Mouse (Mus musculus): ENCODE data around the gene Gins2. TPM values are rescaled to one million over a fixed set of nuclear protein-coding genes. Genes with fewer than 3 reads are reported as not detected.

The Gins2 gene
- 15.1 TPM for polyA plus RNA-seq (2014; fragmentation: Illumina TruSeq; extraction: RNeasy Lipid Tissue Mini Kit (QIAGEN cat#74804); ENCODE audit: low read depth, low replicate concordance)

DNA sequence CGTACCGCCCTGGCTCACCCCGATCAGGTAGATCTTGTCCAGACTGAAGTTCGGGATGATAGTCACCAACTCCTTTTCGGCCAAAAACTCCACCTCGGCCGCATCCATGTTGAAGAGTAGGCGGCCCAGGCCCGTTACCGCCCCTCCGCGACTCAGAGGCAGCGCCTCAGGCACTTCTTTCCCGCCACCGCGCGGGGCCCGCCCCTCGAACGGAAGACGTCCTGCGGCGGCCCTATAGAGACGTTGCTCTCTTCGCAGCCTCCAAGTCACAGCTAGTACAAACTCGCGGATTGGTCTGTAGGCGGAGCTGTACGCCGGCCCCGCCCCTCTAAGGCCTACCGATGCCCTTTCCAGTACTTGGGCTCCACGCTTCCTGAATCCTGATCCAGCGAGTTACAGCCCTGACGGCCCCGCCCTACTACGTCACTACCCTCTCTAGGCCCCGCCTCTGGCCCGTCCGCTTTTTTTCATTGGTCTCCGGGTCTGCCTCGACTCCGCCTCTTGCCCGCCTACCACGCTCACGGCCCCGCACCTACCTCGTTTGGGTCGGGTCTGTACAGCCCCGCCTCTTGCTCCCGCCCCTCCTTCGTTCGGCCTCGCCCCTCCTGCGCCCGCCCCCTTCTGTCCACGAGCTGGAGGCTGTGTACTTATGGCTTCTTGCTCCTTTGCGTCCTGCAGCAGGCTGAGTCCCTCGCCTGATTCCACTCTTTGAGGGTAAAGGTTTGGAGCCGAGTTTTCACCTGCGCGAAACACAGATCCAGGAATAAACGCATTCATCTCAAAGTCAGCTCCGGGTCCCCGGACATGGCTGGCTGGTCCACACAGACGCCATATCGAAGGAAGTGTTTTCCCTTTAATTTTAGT, at the start of gene Gins2:
Gene Gins2, minus strand, starts transcription at position 397 of the 864 bp plus-strand sequence.

Other genes with a start within 250 kb of the Gins2 start
- gene 1190005I06Rik, start 58.3 kb upstream of the Gins2 start, polyA plus RNA-seq (2014; fragmentation: Illumina TruSeq; extraction: RNeasy Lipid Tissue Mini Kit (QIAGEN cat#74804); ENCODE audit: low read depth, low replicate concordance) = 15.5 TPM
- gene Gm27021, start 78.8 kb upstream of the Gins2 start, polyA plus RNA-seq (2014; fragmentation: Illumina TruSeq; extraction: RNeasy Lipid Tissue Mini Kit (QIAGEN cat#74804); ENCODE audit: low read depth, low replicate concordance) = 0.73 TPM
- gene Cox4i1, start 78.9 kb upstream of the Gins2 start, polyA plus RNA-seq (2014; fragmentation: Illumina TruSeq; extraction: RNeasy Lipid Tissue Mini Kit (QIAGEN cat#74804); ENCODE audit: low read depth, low replicate concordance) = 1,004 TPM
- 59.5 TPM for gene Emc8, start 79.3 kb upstream of the Gins2 start, polyA plus RNA-seq (2014; fragmentation: Illumina TruSeq; extraction: RNeasy Lipid Tissue Mini Kit (QIAGEN cat#74804); ENCODE audit: low read depth, low replicate concordance)
- 9.8 TPM for gene Irf8, start 147.1 kb upstream of the Gins2 start, polyA plus RNA-seq (2014; fragmentation: Illumina TruSeq; extraction: RNeasy Lipid Tissue Mini Kit (QIAGEN cat#74804); ENCODE audit: low read depth, low replicate concordance)